Mouse (Mus musculus) heart, postnatal 0 days (tissue): ENCODE measurements at regions not wholly inside any gene's neighbourhood (a gene's known extent, or its start where the extent isn't known, plus 50 kb on each side); places are given as distances from the start of the nearest gene placed in this dataset.

Source experiments
- CTCF ChIP-seq: IDR thresholded peaks from 2 replicates; pipeline ENCODE4 v1.5.1; 2016; ENCODE audit warnings: antibody characterized with exemption, control low read depth, low read depth
- EP300 ChIP-seq: IDR thresholded peaks from 2 replicates; pipeline ENCODE4 v1.6.1; 2016; ENCODE audit warnings: antibody characterized with exemption, low read depth

- TF ChIP-seq CTCF: no peak
- TF ChIP-seq EP300: no peak
These were observed 78.1 kb upstream of the Intu start for GRCm38 (mm10) chr3:40452958-40453357.
